Mouse (Mus musculus) CH12F3 (cell line): ENCODE results near the gene Lypd6b.

Experiments
- in situ Hi-C: fragments of 300-500 bp; cut with MboI; formaldehyde crosslinking; loops from 2 replicates; pipeline ENCODE4 v1.14.3; 2020; ENCODE audit warnings: low sequenced_read_pairs

Gene Lypd6b

GRCm38 (mm10) chr2:49860969-49861592 lies 73.6 kb downstream of the Lypd6b start:
- in situ Hi-C loops: no loop called here

- in situ Hi-C loops: no loop called here
These were observed 74.2 kb downstream of the Lypd6b start for GRCm38 (mm10) chr2:49861658-49862057.

- in situ Hi-C loops: no loop called here
These were observed 80.8 kb downstream of the Lypd6b start for GRCm38 (mm10) chr2:49868116-49868858.

- in situ Hi-C loops: no loop called here
These were observed 81.6 kb downstream of the Lypd6b start for GRCm38 (mm10) chr2:49869044-49869443.

- in situ Hi-C loops: no loop called here
These were observed 82.5 kb downstream of the Lypd6b start for GRCm38 (mm10) chr2:49869782-49870514.

GRCm38 (mm10) chr2:49871012-49871411 lies 83.5 kb downstream of the Lypd6b start:
- in situ Hi-C loops: no loop called here

- in situ Hi-C loops: no loop called here
These were observed 93.0 kb downstream of the Lypd6b start for GRCm38 (mm10) chr2:49880507-49880906.

- in situ Hi-C loops: no loop called here
These were observed 93.5 kb downstream of the Lypd6b start for GRCm38 (mm10) chr2:49881002-49881401.

GRCm38 (mm10) chr2:49882461-49882860 lies 95.0 kb downstream of the Lypd6b start:
- in situ Hi-C loops: no loop called here

GRCm38 (mm10) chr2:49883990-49884389 lies 96.5 kb downstream of the Lypd6b start:
- in situ Hi-C loops: no loop called here

GRCm38 (mm10) chr2:49886209-49886608 lies 98.7 kb downstream of the Lypd6b start:
- in situ Hi-C loops: no loop called here

- in situ Hi-C loops: no loop called here
These were observed 100.9 kb downstream of the Lypd6b start for GRCm38 (mm10) chr2:49888346-49888745.

- in situ Hi-C loops: no loop called here
These were observed 103.2 kb downstream of the Lypd6b start for GRCm38 (mm10) chr2:49890727-49891126.

- in situ Hi-C loops: no loop called here
These were observed 122.4 kb downstream of the Lypd6b start for GRCm38 (mm10) chr2:49909838-49910407.

GRCm38 (mm10) chr2:49911296-49912034 lies 124.0 kb downstream of the Lypd6b start:
- in situ Hi-C loops: no loop called here

- in situ Hi-C loops: no loop called here
These were observed 124.9 kb downstream of the Lypd6b start for GRCm38 (mm10) chr2:49912261-49912895.

GRCm38 (mm10) chr2:49917489-49917888 lies 130.0 kb downstream of the Lypd6b start:
- in situ Hi-C loops: no loop called here

GRCm38 (mm10) chr2:49918132-49918531 lies 130.6 kb downstream of the Lypd6b start:
- in situ Hi-C loops: no loop called here

GRCm38 (mm10) chr2:49918692-49919091 lies 131.2 kb downstream of the Lypd6b start:
- in situ Hi-C loops: no loop called here

GRCm38 (mm10) chr2:49921948-49922347 lies 134.5 kb downstream of the Lypd6b start:
- in situ Hi-C loops: no loop called here
